Mouse (Mus musculus) midbrain, embryonic 16.5 days (tissue): Measurements from ENCODE around the gene St8sia1. TPM values are rescaled to one million over a fixed set of nuclear protein-coding genes. Genes with fewer than 3 reads are reported as not detected.
A peak's percentile ranks its signal among the peaks of the same experiment; 100 is the strongest.

Experiments
- ATAC-seq: fragments of 200-750 bp; cut with Nextera tagmentation; 2 replicates; pipeline ENCODE4 v1.8.0; 2017; ENCODE audit warnings: moderate TSS enrichment
- H3K27ac ChIP-seq: fragments of 300-500 bp; sonication (generic); 2 replicates; pipeline ENCODE4 v1.5.1; 2014; ENCODE audit warnings: mild to moderate bottlenecking, low read length, mixed read lengths
- H3K27me3 ChIP-seq: fragments of 300-500 bp; sonication (generic); 2 replicates; pipeline ENCODE4 v1.6.1; 2014; ENCODE audit warnings: low read depth, low read length, mixed read lengths; ENCODE audit not compliant: control insufficient read depth, insufficient read depth
- H3K36me3 ChIP-seq: fragments of 300-500 bp; sonication (generic); 2 replicates; pipeline ENCODE4 v1.6.1; 2014; ENCODE audit warnings: mild to moderate bottlenecking, low read length, moderate library complexity, mixed read lengths; ENCODE audit not compliant: control insufficient read depth, insufficient read depth
- H3K4me1 ChIP-seq: fragments of 300-500 bp; sonication (generic); 2 replicates; pipeline ENCODE4 v1.6.1; 2014; ENCODE audit warnings: mild to moderate bottlenecking, low read length, mixed read lengths; ENCODE audit not compliant: control insufficient read depth, insufficient read depth
- H3K4me2 ChIP-seq: fragments of 300-500 bp; sonication (generic); 2 replicates; pipeline ENCODE4 v1.6.1; 2014; ENCODE audit warnings: mild to moderate bottlenecking, low read length, mixed read lengths
- H3K4me3 ChIP-seq: fragments of 300-500 bp; sonication (generic); 2 replicates; pipeline ENCODE4 v1.5.1; 2014; ENCODE audit warnings: low read depth, mild to moderate bottlenecking, low read length, moderate library complexity, mixed read lengths
- H3K9ac ChIP-seq: fragments of 300-500 bp; sonication (generic); 2 replicates; pipeline ENCODE4 v1.6.1; 2014; ENCODE audit warnings: low read depth, low read length, mixed read lengths
- H3K9me3 ChIP-seq: fragments of 300-500 bp; sonication (generic); replicated peaks from 2 replicates; pipeline ENCODE4 v1.6.1; 2014; ENCODE audit warnings: mild to moderate bottlenecking, low read length, mixed read lengths; ENCODE audit not compliant: control insufficient read depth, poor library complexity, severe bottlenecking
- WGBS: fragments of 180-500 bp; shearing (Covaris S2); extraction: QIAGEN DNeasy Blood & Tissue Kit; methylation state at CpG from one replicate; pipeline ENCODE4 v1.1.7; 2014; 5-methylcytosine and 5-hydroxymethylcytosine counted together
- polyA plus RNA-seq: library from polyadenylated mRNA; unstranded; fragments of >200 nt; fragmentation: Nextera tagmentation; extraction: Ambion mirVana; gene quantifications from 2 replicates; pipeline ENCODE4 v1.2.1, GENCODE M21; 2015

The St8sia1 gene
- polyA plus RNA-seq, 1 experiment from 2014 or later: 7.5 TPM

DNA sequence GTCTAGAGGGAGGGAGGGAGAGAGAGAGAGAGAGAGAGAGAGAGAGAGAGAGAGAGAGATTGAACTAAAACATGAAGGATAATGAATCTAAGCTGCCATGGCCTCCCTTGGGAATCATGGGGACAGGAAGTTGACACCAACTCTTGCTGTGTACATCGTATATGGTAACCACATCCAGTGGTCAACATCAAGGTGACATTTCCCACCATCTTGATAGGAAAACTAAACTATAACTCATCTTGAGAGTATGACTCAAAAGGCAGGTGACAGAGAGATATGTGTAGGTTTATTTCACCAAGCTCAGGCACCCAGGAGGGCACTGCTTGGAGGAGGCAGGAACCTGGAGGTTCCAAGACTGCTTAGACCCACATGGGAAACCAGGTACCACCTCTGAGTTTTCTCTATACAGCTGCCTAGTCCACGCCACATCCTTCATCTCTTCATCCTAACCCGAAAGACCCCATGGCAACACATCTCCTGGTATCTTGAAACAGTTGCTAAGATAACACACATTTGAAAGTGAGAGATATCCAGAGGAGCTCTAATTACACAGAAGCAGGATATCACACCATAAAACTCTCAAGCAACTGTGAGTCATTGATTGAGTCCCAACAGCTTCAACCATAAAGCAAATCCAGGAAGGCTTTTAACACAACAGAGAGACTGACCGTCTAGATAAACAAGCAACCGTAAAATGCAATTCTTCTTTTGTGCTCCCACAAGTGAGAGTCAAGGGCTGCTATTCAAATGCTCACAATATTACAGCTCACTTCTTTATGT is 141.1 kb downstream of the St8sia1 start:
- WGBS: 86% methylated on average over 5 of the region's 5 CpGs
- no peak overlapping the region for H3K4me3 ChIP-seq
- no peaks in the 10 kb centered on the region for H3K27me3 ChIP-seq
- no peaks in the 10 kb centered on the region for H3K4me1 ChIP-seq
- H3K4me2 ChIP-seq: no peak overlapping the region
- no peak for ATAC-seq
- no peak overlapping the region for H3K27ac ChIP-seq
- H3K36me3 ChIP-seq: 0 out of 2 replicates have a peak, but pooled peaks cover under 1% of the 10 kb centered on the region
- H3K9ac ChIP-seq: no peak overlapping the region
- no peaks in the 10 kb centered on the region for H3K9me3 ChIP-seq

GRCm38 (mm10) chr6:142818306-142818705 is 145.9 kb downstream of the St8sia1 start:
- no peak overlapping the region for H3K4me2 ChIP-seq
- WGBS: 97% methylated on average over 10 of the region's 10 CpGs

GRCm38 (mm10) chr6:142815513-142815912 is 148.7 kb downstream of the St8sia1 start:
- Histone ChIP-seq H3K4me2 (no peak overlapping the region), H3K9ac (no peak overlapping the region), H3K9me3 (no peaks in the 10 kb centered on the region), H3K27me3 (no peaks in the 10 kb centered on the region), H3K27ac (no peak overlapping the region), H3K4me3 (no peak overlapping the region), H3K4me1 (peaks cover 9% of the 10 kb centered on the region; the same call in 1 of the 2 replicates), H3K36me3 (no peaks in the 10 kb centered on the region)
- peak; percentile 36; the same call in 1 of the 2 replicates for ATAC-seq
- WGBS: 69% methylated on average over 3 of the region's 3 CpGs

More at GRCm38 (mm10) chr6:142818306-142818705, 145.9 kb downstream of the St8sia1 start:
- ATAC-seq: no peak
- Histone ChIP-seq H3K4me3 (no peak overlapping the region), H3K9ac (no peak overlapping the region), H3K36me3 (no peaks in the 10 kb centered on the region), H3K27me3 (no peaks in the 10 kb centered on the region), H3K27ac (no peak overlapping the region), H3K9me3 (no peaks in the 10 kb centered on the region), H3K4me1 (peaks cover 9% of the 10 kb centered on the region; the same call in 1 of the 2 replicates)

DNA sequence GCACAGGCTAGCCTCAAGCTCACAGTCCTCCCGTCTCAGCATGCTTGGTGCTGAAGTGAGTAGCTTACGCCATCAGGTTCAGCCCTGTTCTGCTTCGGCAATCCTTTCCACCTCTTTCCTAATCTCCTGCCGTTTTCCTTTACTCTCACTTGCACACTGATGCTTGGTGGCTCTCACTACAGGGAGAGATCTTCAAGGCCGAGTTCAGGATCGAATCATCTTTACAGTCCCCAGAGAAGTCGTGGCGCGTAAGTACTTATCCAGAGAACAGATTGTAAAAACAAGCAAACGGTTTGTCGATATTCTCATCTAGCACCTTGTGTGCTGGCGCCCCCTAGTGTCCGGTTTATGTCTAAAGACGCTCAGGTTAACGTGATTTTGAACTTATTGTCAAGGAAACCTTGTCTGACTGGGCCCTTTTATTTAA is 149.7 kb downstream of the St8sia1 start:
- peak; percentile 59 for ATAC-seq

GRCm38 (mm10) chr6:142814011-142814410 is 150.2 kb downstream of the St8sia1 start:
- Histone ChIP-seq H3K36me3 (no peaks in the 10 kb centered on the region), H3K27me3 (no peaks in the 10 kb centered on the region), H3K4me3 (peak overlapping the region; percentile 36), H3K9me3 (no peaks in the 10 kb centered on the region), H3K27ac (no peak overlapping the region), H3K4me2 (peak overlapping the region; percentile 66), H3K9ac (no peak overlapping the region), H3K4me1 (peaks cover 9% of the 10 kb centered on the region; the same call in 1 of the 2 replicates)
- ATAC-seq: no peak
- 49% methylated on average over 10 of the region's 10 CpGs for WGBS

More for the DNA sequence above, 149.7 kb downstream of the St8sia1 start:
- Histone ChIP-seq H3K27ac (no peak overlapping the region), H3K4me3 (peak overlapping the region; percentile 36), H3K4me2 (peak overlapping the region; percentile 66), H3K27me3 (no peaks in the 10 kb centered on the region), H3K9ac (peak overlapping the region; percentile 57), H3K9me3 (no peaks in the 10 kb centered on the region), H3K36me3 (no peaks in the 10 kb centered on the region), H3K4me1 (peaks cover 9% of the 10 kb centered on the region; the same call in 1 of the 2 replicates)
- WGBS: 3% methylated on average over 15 of the region's 15 CpGs

GRCm38 (mm10) chr6:142812969-142813368 is 151.3 kb downstream of the St8sia1 start:
- no peak overlapping the region for H3K4me2 ChIP-seq
- no peak overlapping the region for H3K27ac ChIP-seq
- peaks cover 9% of the 10 kb centered on the region; the same call in 1 of the 2 replicates for H3K4me1 ChIP-seq
- H3K36me3 ChIP-seq: no peaks in the 10 kb centered on the region
- no peaks in the 10 kb centered on the region for H3K27me3 ChIP-seq
- ATAC-seq: no peak
- WGBS: 51% methylated on average over 5 of the region's 5 CpGs
- no peaks in the 10 kb centered on the region for H3K9me3 ChIP-seq
- no peak overlapping the region for H3K9ac ChIP-seq
- no peak overlapping the region for H3K4me3 ChIP-seq

GRCm38 (mm10) chr6:142810239-142810638 is 154.0 kb downstream of the St8sia1 start:
- Histone ChIP-seq H3K4me3 (no peak overlapping the region), H3K27me3 (no peaks in the 10 kb centered on the region), H3K9me3 (no peaks in the 10 kb centered on the region), H3K4me2 (no peak overlapping the region), H3K36me3 (no peaks in the 10 kb centered on the region), H3K27ac (no peak overlapping the region), H3K4me1 (peaks cover 9% of the 10 kb centered on the region; the same call in 1 of the 2 replicates), H3K9ac (no peak overlapping the region)
- 68% methylated on average over 6 of the region's 6 CpGs for WGBS
- no peak for ATAC-seq

DNA sequence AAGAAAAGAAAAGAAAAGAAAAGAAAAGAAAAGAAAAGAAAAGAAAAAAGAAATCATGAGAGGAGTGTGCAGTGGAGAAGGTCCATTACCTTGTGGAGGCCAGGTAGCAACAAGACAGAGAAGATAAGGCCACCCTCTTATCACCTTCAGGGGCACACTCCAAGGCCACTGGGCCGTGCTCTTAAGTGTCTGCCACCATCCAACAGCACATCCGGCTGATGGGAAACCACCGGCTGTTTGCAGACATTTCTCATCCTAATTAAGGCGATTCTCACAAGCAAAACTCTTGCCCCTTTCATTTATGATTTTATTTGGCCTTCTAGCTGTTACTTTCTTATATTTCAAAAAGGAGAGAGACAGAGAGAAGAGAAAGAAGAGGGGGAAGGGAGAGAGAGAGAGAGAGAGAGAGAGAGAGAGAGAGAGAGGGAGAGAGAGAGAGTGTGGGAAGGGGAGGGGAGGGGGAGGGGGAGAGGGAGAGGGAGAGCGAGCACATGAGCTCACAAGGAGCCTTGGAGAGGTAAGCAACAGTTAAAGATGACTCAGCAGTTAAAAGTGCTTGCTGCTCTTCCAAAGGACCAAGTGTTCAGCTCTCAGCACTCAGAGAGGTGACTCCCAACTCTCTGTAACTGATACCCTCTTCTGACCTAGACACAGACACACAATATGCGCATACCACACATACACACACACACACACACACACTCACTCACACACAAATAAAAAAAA is 154.7 kb downstream of the St8sia1 start:
- H3K4me2 ChIP-seq: no peak overlapping the region
- WGBS: 56% methylated on average over 6 of the region's 6 CpGs
- H3K9ac ChIP-seq: no peak overlapping the region
- no peak overlapping the region for H3K27ac ChIP-seq
- H3K27me3 ChIP-seq: no peaks in the 10 kb centered on the region
- H3K36me3 ChIP-seq: no peaks in the 10 kb centered on the region
- ATAC-seq: no peak
- H3K4me1 ChIP-seq: peaks cover 9% of the 10 kb centered on the region; the same call in 1 of the 2 replicates
- no peak overlapping the region for H3K4me3 ChIP-seq
- no peaks in the 10 kb centered on the region for H3K9me3 ChIP-seq

GRCm38 (mm10) chr6:142806326-142806725 is 157.9 kb downstream of the St8sia1 start:
- H3K27me3 ChIP-seq: no peaks in the 10 kb centered on the region
- H3K4me2 ChIP-seq: no peak overlapping the region
- H3K9me3 ChIP-seq: no peaks in the 10 kb centered on the region
- no peak overlapping the region for H3K9ac ChIP-seq
- H3K4me1 ChIP-seq: no peaks in the 10 kb centered on the region
- ATAC-seq: no peak
- H3K36me3 ChIP-seq: no peaks in the 10 kb centered on the region
- H3K4me3 ChIP-seq: no peak overlapping the region
- H3K27ac ChIP-seq: no peak overlapping the region
- 91% methylated on average over 4 of the region's 4 CpGs for WGBS
